Mouse (Mus musculus): ENCODE data around the gene Lmo1. TPM values are rescaled to one million over a fixed set of nuclear protein-coding genes. Genes with fewer than 3 reads are reported as not detected.

Gene Lmo1
- not detected for polyA plus RNA-seq (2017; shearing (Covaris generic))

- no peak for ATAC-seq
Observed at GRCm38 (mm10) chr7:109174949-109175669, at the start of gene Lmo1. Gene Lmo1 (minus strand): TSS chr7:109175207.

DNA sequence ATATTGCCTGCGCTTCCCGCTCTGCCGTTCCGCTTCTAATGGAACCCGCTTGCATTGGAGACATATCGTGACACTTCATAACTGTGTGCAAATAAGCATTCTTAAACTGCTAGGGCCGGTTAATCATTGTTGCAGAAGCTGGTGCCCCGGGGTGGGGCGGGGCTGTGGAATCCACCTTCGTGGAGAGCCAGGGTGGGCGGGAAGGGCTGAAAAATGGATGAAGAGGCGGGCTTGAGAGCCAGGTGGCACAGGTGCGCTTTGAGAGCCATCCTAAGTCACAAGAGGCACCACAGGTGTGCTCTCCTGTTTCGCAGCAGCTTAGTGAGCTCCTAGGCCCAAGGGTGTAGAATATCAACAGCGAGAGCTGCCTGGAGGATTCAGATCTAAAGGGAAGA, 46.7 kb upstream of the Lmo1 start:
- ATAC-seq: no peak

DNA sequence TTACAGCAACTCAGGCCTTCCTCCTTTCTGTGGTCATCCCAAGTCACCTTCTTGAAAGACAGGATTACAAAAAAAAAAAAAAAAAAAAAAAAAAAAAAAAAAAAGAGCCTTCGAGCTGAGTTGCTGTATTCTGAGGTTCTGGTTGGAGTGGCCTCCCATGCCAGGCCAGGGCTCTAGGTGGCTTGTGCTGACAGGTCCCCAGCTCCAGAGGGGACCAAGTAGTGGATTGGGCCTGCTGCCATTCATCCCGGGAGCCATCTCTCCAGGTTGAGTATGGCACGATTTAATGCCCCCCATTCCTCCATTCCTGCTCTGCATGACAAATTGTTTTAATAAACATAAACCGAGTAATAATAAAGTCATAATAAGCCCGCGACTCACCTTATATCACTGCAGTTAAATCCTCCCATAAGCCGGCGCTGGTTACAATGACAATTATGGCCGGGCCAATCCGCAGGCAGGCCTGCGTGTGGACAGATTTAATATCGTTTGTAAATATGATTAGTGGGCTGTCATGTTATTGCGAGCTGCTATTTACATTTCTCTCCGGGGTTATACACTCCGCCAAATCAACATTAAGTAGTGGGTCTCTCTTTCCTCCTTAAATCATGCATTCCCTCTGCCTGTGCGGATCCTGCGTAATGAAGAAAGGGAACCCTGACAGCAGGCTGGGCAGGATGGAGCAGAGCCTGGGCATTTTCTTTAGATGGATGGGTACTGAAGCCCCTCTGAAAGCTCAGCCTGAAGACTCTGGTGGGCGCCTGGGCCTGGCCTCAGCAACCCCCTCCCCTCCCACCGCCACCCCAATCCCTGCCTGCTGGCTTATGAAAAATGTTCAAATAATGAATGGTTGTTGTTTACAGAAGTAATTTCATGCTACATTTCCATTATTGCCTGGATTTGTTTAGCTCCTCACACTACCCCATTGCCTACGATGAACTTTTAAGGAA, 46.0 kb upstream of the Lmo1 start:
- ATAC-seq: no peak

- ATAC-seq: no peak
Observed at GRCm38 (mm10) chr7:109220026-109220425, 45.0 kb upstream of the Lmo1 start.

DNA sequence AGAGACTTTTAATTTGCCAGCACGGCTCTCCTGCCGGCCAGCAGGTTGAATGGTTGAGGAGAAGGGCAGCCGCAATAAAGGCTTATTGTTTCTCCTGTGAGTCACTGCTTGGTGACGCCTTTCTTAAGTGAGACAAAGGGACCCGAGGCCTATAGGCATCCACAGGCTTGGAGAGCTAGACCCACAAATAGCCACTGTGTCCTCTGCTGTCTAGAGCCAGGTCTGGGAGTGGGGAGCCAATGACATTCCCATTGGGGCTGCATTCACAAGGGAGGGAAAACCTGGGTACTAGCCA, 43.9 kb upstream of the Lmo1 start:
- ATAC-seq: no peak

- no peak for ATAC-seq
Observed at GRCm38 (mm10) chr7:109218130-109218976, 43.3 kb upstream of the Lmo1 start.

DNA sequence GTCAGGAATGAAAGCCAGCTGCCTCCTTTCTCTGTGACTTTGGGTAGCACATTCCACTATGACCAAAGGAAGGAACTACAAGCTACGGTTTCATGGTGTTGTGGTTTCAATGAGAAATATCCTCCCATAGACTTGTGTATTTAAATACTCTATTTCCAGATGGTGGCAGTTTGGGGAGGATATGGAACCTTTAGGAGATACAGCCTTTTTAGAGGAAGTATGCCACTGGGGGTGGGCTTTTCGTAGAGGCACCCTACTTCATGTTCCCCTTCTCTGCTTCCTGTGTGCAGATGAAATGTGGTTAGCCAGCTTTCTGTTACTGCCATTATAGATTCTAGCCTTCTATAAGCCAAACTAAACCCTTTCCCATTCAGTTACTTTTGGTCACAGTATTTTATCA, 34.8 kb upstream of the Lmo1 start:
- no peak for ATAC-seq

DNA sequence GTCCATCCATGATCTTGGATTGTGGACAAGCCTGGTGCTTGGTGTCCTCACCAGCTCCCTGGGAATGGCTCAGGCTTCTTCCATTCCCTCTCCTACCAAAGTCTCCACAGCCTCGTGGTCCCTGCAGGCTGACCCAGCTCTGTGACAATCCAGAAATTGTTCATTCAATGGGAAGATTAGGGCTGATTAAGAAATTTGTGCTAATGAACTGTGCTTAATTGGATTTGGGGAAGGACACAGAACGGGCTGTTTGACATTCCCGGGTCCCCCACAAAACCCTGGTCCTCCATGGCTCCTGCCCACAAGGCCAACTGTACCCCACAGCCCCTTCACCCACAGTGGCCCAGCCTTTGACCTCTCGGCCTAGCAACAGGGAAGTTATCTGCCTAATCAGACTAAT, 32.8 kb upstream of the Lmo1 start:
- ATAC-seq: no peak

DNA sequence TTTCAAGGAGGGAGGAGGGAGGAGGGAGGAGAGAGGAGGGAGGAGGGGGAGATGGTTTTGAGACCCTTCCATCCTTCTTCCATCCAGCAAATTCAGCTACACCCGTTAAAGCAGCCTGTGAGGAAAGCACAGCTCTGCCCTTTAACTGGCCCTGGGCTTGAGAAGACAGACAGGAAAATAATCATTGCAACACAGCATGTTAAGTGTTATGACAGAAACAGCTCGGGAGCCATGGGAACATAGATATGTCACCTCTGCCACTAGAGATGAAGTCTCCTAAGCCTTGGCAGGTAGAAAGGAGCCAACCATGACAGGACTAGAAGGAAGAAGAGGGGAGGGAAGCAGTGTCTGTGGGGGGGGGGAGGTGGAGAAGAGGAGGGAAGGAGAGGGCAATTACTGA, 31.4 kb upstream of the Lmo1 start:
- ATAC-seq: no peak

DNA sequence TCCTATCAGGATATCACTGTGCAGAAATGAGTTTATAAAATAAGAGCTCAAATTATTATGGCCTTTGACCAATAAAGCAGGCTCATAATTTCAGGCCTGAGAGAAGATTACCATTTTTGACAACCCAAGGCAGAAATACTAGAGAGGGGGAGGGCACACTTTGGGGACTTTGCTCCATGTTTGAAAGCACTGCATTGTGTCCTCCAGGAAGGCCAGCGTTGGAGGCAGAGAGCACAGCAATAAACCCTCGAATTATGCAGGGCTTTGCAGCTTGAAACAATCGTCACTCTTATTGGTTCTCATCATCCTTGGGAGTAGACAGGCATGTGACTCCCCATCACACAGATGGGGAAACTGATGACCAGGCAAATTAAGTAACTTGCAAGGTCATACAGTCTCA, 28.1 kb upstream of the Lmo1 start:
- no peak for ATAC-seq

DNA sequence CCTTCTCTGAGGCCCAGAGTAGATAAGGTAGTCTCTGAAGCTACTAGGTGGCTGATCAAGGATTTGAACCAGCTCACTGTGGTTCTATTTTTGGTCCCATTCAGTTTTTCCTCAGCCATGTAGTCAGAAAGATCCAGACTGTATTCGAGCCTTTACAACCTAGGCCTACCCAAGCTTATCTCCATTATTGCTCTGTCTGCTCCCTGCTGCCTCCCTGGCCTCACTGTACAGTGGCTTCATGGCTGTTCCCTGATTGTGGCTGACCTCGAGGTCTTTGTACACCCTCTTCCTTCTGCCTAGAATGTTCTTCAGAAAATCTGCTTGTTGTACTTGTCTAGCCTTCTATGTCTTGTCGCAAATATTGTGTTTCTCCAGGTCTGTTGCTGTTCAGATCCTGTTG, 25.6 kb upstream of the Lmo1 start:
- no peak for ATAC-seq

DNA sequence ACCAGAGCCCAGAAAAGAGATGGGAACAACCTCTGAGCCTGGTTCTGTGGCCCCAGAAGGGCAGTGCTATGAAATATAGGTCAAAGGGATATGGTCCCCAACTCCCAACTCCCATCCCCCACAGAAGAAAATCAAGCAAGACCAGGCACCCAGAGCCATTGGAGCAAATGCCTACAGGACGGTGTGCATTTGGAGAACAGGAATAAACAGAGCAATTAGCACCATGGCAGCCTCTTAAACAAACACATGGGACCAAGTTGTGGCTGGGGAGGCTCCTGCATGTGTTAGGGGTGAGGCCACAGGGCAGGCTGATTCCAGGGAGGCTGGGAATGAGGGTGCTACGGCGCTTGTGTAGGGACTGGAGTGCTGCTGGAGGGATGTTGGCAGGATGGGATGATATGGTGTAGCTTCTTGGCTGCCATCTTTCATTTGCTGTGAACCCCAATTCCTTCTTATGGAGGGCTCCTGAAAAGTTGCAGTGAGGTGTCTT, 22.2 kb upstream of the Lmo1 start:
- ATAC-seq: no peak

DNA sequence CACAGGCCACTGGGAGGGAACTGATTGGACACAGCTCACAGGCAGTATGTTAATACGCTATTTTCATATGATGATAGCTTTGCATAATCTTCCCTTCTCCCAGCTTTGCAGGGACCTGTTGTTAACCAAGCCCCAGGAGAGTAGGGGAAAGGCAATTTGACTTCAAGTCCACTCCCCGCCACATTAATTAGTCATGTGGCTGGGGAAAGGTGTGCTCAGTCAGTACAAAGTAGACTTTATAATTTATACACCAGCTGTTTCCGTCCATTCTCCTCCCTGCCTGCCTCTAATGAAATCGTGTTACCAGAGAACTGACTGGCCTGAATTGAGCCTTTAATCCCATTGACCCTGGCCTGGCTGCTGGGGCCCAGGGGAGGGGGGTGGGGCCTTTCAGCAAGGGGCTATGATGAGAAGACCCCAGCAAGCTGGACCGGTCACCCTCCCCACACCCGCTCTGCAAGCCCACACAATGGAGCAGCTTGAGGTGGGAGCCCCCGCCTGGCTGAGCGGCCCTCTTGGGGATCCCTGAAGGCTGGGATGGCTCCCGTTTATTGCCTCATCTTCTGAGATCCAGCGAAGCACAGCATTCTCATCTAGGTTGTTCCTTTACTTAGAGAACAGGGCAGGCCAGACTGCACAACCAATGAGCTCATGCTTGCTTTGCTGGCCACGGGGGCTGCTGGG, 21.5 kb upstream of the Lmo1 start:
- no peak for ATAC-seq

GRCm38 (mm10) chr7:109195982-109196381, 21.0 kb upstream of the Lmo1 start:
- ATAC-seq: no peak

- ATAC-seq: no peak
Observed at GRCm38 (mm10) chr7:109194850-109195249, 19.8 kb upstream of the Lmo1 start.

DNA sequence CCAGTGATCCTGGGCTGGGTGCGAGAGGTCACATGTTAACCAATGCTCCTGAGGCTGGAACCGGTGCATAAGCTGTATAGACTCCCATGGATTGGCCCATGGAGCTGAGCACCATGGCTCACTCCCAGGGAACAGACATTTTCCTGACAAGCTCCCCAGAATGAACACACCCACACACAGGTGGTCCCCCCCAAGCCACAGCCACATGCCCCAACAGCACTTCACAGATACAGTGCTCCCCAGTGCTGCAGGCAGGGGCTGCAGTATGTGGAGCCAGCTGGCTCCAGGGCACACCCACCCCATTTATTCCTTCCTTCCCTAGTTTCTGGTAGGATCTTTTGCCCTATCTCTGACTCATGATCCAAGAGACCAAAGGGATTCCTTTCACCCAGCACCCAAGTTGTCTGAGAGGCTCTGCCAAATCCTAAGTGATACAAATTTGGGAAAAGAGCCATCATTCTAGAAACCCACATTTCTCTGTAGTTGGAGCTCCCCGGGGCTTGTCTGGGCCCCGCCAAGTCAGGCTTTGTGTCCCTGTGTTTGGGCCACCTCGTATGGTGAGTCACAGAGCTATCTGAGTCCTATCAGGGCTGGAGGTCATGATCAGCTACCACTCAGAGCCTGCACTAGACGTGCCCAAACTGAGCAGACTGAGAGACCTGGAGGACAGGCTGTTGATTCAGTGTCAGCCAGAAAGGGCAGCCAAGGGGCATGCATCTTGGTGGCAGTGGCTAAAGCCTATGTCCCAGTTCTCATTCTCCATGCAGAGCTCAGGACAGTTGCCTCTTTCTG, 12.4 kb upstream of the Lmo1 start:
- no peak for ATAC-seq

DNA sequence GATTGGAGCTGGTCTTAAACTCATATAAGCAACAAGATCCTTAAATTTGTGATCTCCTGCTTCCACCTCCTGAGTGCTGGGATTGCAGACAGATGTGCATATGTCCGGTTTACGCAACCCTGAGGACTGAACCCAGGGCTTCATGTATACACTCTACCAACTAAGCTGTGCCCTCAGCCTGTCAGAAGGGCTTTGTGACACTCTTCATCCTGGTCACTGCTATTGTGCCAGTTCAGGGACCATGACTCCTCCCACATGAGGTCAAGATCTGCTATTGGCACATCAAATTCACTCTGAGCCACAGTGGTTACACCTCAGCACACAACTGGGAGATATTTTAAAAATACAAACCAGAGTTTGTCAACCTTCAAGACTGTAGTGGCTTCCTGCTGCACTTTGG, 11.0 kb upstream of the Lmo1 start:
- ATAC-seq: no peak

- no peak for ATAC-seq
Observed at GRCm38 (mm10) chr7:109185564-109185963, 10.6 kb upstream of the Lmo1 start.

- ATAC-seq: no peak
Observed at GRCm38 (mm10) chr7:109176688-109177087, 1.7 kb upstream of the Lmo1 start.

GRCm38 (mm10) chr7:109175670-109176625, 941 bp upstream of the Lmo1 start:
- ATAC-seq: no peak
